Mouse (Mus musculus) neural tube, embryonic 14.5 days (tissue): ENCODE measurements around the gene Galntl5. TPM values are rescaled to one million over a fixed set of nuclear protein-coding genes. Genes with fewer than 3 reads are reported as not detected.

Experiments
- ATAC-seq: fragments of 200-750 bp; cut with Nextera tagmentation; 2 replicates; pipeline ENCODE4 v1.8.0; 2017; ENCODE audit warnings: low read depth, mild to moderate bottlenecking, moderate TSS enrichment, moderate library complexity
- H3K27ac ChIP-seq: fragments of 300-500 bp; sonication (generic); 2 replicates; pipeline ENCODE4 v1.5.1; 2014; ENCODE audit warnings: low read depth, mild to moderate bottlenecking, control low read depth, low read length, moderate library complexity, mixed read lengths
- H3K27me3 ChIP-seq: fragments of 300-500 bp; sonication (generic); 2 replicates; pipeline ENCODE4 v1.6.1; 2014; ENCODE audit warnings: low read length; ENCODE audit not compliant: control insufficient read depth, insufficient read depth
- H3K36me3 ChIP-seq: fragments of 300-500 bp; sonication (generic); 2 replicates; pipeline ENCODE4 v1.6.1; 2014; ENCODE audit warnings: low read length, mixed read lengths; ENCODE audit not compliant: control insufficient read depth, insufficient read depth
- H3K4me1 ChIP-seq: fragments of 300-500 bp; sonication (generic); 2 replicates; pipeline ENCODE4 v1.6.1; 2014; ENCODE audit warnings: low read length; ENCODE audit not compliant: control insufficient read depth, insufficient read depth
- H3K4me2 ChIP-seq: fragments of 300-500 bp; sonication (generic); 2 replicates; pipeline ENCODE4 v1.6.1; 2014; ENCODE audit warnings: mild to moderate bottlenecking, low read depth, low read length, control low read depth
- H3K4me3 ChIP-seq: fragments of 300-500 bp; sonication (generic); 2 replicates; pipeline ENCODE4 v1.5.1; 2014; ENCODE audit warnings: low read depth, low read length, control low read depth, mixed read lengths
- H3K9ac ChIP-seq: fragments of 300-500 bp; sonication (generic); replicated peaks from 2 replicates; pipeline ENCODE4 v1.6.1; 2014; ENCODE audit warnings: low read depth, mild to moderate bottlenecking, control low read depth, low read length, mixed read lengths
- H3K9me3 ChIP-seq: fragments of 300-500 bp; sonication (generic); 2 replicates; pipeline ENCODE4 v1.6.1; 2016; ENCODE audit warnings: low read length; ENCODE audit not compliant: control insufficient read depth
- WGBS: fragments of 180-500 bp; shearing (Covaris S2); extraction: QIAGEN DNeasy Blood & Tissue Kit; methylation state at CpG from one replicate; pipeline ENCODE4 v1.1.7; 2014; 5-methylcytosine and 5-hydroxymethylcytosine counted together
- microRNA-seq: library from miRNA; unstranded; fragments of <30 nt; microRNA quantifications from one replicate; pipeline ENCODE4, GENCODE M21; 2016
- polyA plus RNA-seq: library from polyadenylated mRNA; unstranded; fragments of >200 nt; fragmentation: Nextera tagmentation; extraction: Ambion mirVana; gene quantifications from 2 replicates; pipeline ENCODE4 v1.2.1, GENCODE M21; 2014

Gene Galntl5
- polyA plus RNA-seq, 1 experiment from 2014 or later = not detected

DNA sequence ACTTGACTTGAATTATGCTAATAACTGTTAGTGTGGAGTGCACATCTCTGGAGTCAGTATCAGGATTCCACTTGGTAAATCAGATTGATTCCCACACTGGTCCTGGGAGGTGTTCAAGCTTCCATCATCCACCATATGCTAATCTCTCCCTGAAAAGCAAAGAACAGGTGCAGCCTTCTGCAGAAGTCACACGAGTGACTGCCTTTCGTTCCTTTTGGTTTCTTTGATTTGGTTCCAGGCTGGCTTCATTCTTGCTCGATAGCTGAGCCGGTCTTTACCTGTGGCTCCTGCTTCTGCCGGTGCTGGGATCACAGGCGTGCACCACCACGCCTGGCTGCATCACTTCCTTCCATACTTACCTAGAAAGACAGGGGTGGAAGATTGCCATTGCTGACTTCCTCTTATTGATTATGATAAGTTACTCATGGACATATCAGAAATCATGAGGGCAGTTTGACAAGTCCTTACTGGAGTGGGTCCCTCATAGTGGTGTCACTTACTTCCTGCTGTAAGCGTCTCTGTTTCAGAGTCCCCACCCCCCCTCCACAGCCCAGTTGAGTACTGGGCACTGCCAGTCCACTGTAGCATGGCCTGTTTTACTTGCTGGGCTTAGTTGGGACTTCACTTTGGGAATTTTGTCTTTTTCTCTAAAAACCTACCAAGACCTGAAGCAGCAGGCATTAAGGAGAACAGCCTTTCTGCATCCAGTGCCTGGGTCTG lies 71.7 kb downstream of the Galntl5 start:
- ATAC-seq = no peak
- H3K4me3 ChIP-seq = no peak overlapping the region
- WGBS = 93% methylated on average over 8 of the region's 8 CpGs
- H3K4me1 ChIP-seq = no peaks in the 10 kb centered on the region
- no peak overlapping the region for H3K4me2 ChIP-seq
- H3K27me3 ChIP-seq = no peaks in the 10 kb centered on the region
- no peak overlapping the region for H3K27ac ChIP-seq
- H3K9ac ChIP-seq = no peak overlapping the region
- H3K9me3 ChIP-seq = no peaks in the 10 kb centered on the region
- H3K36me3 ChIP-seq = peaks cover 62% of the 10 kb centered on the region

GRCm38 (mm10) chr5:25254491-25254890 lies 73.2 kb downstream of the Galntl5 start:
- Histone ChIP-seq H3K4me3 (no peak overlapping the region), H3K4me2 (no peak overlapping the region), H3K27ac (no peak overlapping the region), H3K9ac (no peak overlapping the region), H3K9me3 (no peaks in the 10 kb centered on the region), H3K27me3 (no peaks in the 10 kb centered on the region), H3K4me1 (no peaks in the 10 kb centered on the region), H3K36me3 (peaks cover 74% of the 10 kb centered on the region)
- no peak for ATAC-seq
- 92% methylated on average over 4 of the region's 4 CpGs for WGBS

DNA sequence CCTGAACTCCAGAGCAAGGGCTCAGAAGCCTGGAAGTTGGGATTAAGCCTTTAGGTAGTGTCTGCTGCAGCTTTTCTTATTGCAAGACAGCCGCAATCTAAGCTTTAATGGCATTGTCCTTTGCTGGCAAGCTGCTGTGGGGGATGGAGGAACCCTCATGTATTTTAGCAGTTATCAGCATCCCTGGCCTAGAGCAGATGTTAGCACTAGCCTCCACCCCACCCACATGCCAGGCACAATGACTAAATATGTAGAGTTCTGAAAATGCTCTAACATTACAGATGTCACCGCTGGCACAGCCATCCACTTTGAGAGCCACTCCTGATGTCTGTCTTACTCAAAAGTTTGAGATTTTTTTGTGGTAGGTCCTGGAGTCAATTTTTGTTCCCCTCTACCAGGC lies 75.4 kb downstream of the Galntl5 start:
- no peak for ATAC-seq
- Histone ChIP-seq H3K27ac (no peak overlapping the region), H3K4me1 (no peaks in the 10 kb centered on the region), H3K9me3 (no peaks in the 10 kb centered on the region), H3K4me3 (no peak overlapping the region), H3K36me3 (peaks cover 60% of the 10 kb centered on the region), H3K4me2 (no peak overlapping the region), H3K27me3 (no peaks in the 10 kb centered on the region), H3K9ac (no peak overlapping the region)
- WGBS = 92% methylated on average over 2 of the region's 2 CpGs

- 92% methylated on average over 6 of the region's 6 CpGs for WGBS
- H3K4me2 ChIP-seq = no peak overlapping the region
- H3K36me3 ChIP-seq = peaks cover 63% of the 10 kb centered on the region
- no peaks in the 10 kb centered on the region for H3K4me1 ChIP-seq
- H3K27me3 ChIP-seq = no peaks in the 10 kb centered on the region
- no peak for ATAC-seq
- no peaks in the 10 kb centered on the region for H3K9me3 ChIP-seq
- no peak overlapping the region for H3K4me3 ChIP-seq
- no peak overlapping the region for H3K27ac ChIP-seq
- no peak overlapping the region for H3K9ac ChIP-seq
Measured at GRCm38 (mm10) chr5:25261452-25261851, 80.2 kb downstream of the Galntl5 start.

DNA sequence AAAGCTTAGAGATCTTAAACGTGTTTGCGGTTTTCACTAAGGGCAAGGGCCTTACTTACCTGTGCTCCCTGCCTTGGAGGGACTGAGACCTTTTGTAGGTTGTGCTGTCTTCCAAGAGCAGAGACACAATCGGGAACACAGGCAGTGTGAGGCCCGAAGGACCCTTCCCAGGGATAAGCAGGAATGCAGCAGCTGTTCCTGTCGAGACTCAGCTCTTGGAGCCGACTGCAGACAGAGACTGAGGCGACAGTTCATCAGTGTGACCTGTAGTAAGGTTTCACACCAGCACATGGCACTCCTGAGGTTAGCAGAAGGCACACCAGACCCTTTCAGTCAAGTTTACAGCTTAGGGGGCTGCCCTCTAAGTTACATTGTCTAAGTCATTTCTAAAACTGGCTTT lies 81.0 kb downstream of the Galntl5 start:
- Histone ChIP-seq H3K4me3 (no peak overlapping the region), H3K27ac (no peak overlapping the region), H3K9ac (no peak overlapping the region), H3K4me2 (no peak overlapping the region), H3K36me3 (peaks cover 61% of the 10 kb centered on the region), H3K4me1 (no peaks in the 10 kb centered on the region), H3K27me3 (no peaks in the 10 kb centered on the region), H3K9me3 (no peaks in the 10 kb centered on the region)
- 86% methylated on average over 7 of the region's 7 CpGs for WGBS
- no peak for ATAC-seq

DNA sequence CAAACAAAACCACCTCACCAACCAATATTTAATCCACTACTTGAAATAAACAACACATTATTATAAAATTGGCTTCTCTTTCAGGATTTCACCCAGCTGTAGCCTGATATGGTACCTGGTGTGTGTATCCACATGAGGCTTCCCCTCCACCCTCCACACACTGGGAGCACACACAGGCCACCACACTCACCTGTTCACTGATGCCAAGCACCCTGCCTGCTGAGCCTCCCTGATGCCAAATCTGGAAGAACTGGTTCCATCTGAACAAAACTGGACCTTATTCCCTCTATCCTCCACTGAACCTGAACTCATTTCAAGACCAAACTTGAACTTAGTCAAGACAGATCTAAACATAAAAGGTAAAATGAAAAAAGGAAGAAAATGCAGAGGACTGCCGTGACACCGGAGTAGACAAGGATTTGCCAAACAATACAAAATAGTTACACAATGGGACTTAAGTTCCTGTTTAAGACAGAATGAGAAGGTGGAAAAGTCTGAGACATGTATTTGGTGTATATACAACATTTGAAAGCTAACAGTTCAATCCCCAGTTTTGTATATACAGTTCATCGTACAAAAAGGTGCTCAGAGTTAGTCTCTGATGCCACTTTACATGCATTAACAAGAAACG lies 87.1 kb downstream of the Galntl5 start:
- Histone ChIP-seq H3K27ac (no peak overlapping the region), H3K27me3 (no peaks in the 10 kb centered on the region), H3K9ac (no peak overlapping the region), H3K36me3 (peaks cover 54% of the 10 kb centered on the region), H3K4me1 (no peaks in the 10 kb centered on the region), H3K9me3 (no peaks in the 10 kb centered on the region), H3K4me3 (no peak overlapping the region), H3K4me2 (no peak overlapping the region)
- ATAC-seq = no peak
- 95% methylated on average over 4 of the region's 4 CpGs for WGBS

Small RNA genes within 50 kb of the gene (microRNA-seq; reads per million reads assigned to microRNA genes)
- gene Gm26051 = not detected

Other genes with a start within 250 kb of the Galntl5 start
- 98.9 and 102 TPM in 2 replicates for gene Prkag2, start 80.8 kb upstream of the Galntl5 start, polyA plus RNA-seq
- 65.5 and 69.0 TPM in 2 replicates for gene Galnt11, start 40.4 kb downstream of the Galntl5 start, polyA plus RNA-seq
- not detected in 2 replicates for gene E130116L18Rik, start 41.7 kb downstream of the Galntl5 start, polyA plus RNA-seq